Mouse (Mus musculus): ENCODE results near the gene Piwil4. TPM values are rescaled to one million over a fixed set of nuclear protein-coding genes. Genes with fewer than 3 reads are reported as not detected.

Gene Piwil4
- total RNA-seq (2012; rRNA removed) = 0.04 TPM in 1 of 2 replicates, not detected in the other
- not detected in 2 replicates for total RNA-seq (2014; rRNA removed)
- polyA plus RNA-seq (2012; ENCODE audit: insufficient read length, low read depth) = 0.11 TPM in 1 of 2 replicates, not detected in the other

- in situ Hi-C loops (cut with MboI; ENCODE audit: low pct_ligation_motif_present, low pct_unique_long_range_greater_than_20kb, low sequenced_read_pairs) (no loop called here), dilution Hi-C loops (cut with MboI; ENCODE audit: extremely low pct_ligation_motif_present, extremely low pct_unique_long_range_greater_than_20kb, low sequenced_read_pairs) (no loop called here)
- no peaks in the 10 kb centered on the region for H3K27me3 ChIP-seq (replicated peaks)
- H3K4me1 ChIP-seq (ENCODE audit: control insufficient read depth in 1 of 2, insufficient read depth in 2 of 2) = peaks cover 2 to 21% of the 10 kb centered on the region in 2 experiments; a peak in 3 of 4 replicates
- H3K27ac ChIP-seq (ENCODE audit: insufficient read depth, low read depth) = no peak within 1 kb of the TSS
- DNase-seq (ENCODE audit: extremely low read depth) = no peak
- no peaks in the 10 kb centered on the region for H3K9me3 ChIP-seq (replicated peaks; ENCODE audit: low read length)
- H3K9ac ChIP-seq (ENCODE audit: insufficient read depth, low read depth) = no peak within 1 kb of the TSS
- no peak for TF ChIP-seq POLR2AphosphoS2 (IDR thresholded peaks at IDR 0.05; ENCODE audit: low read depth, low read length)
- TF ChIP-seq RAD21 (IDR thresholded peaks at IDR 0.05; ENCODE audit: low read depth, low read length) = no peak
- no peak for TF ChIP-seq ZC3H11A (IDR thresholded peaks at IDR 0.05; ENCODE audit: low read depth, low read length)
- no peak for TF ChIP-seq KAT2A (IDR thresholded peaks at IDR 0.05; ENCODE audit: insufficient replicate concordance, low read length)
- no peak for TF ChIP-seq USF1 (IDR thresholded peaks at IDR 0.05; ENCODE audit: low read depth, low read length)
- no peak for TF ChIP-seq MAFK (IDR thresholded peaks at IDR 0.05; ENCODE audit: insufficient replicate concordance, low read length)
- no peak for TF ChIP-seq ZNF384 (IDR thresholded peaks at IDR 0.05; ENCODE audit: low read depth, low read length)
- no peak for TF ChIP-seq UBTF (IDR thresholded peaks at IDR 0.05; ENCODE audit: low read depth, low read length)
- no peak for TF ChIP-seq JUN (IDR thresholded peaks at IDR 0.05; ENCODE audit: insufficient read depth, low read depth, low read length)
- no peaks in the 10 kb centered on the region for H3K79me2 ChIP-seq (replicated peaks; ENCODE audit: control insufficient read depth, extremely low read depth, insufficient read depth, poor library complexity, severe bottlenecking)
- no peaks in the 10 kb centered on the region for H3K36me3 ChIP-seq (replicated peaks in 1 of 2; ENCODE audit: control insufficient read depth in 1 of 2, insufficient read depth in 1 of 2, low read length in 1 of 2)
- no peak within 1 kb of the TSS for H3K4me3 ChIP-seq (replicated peaks in 1 of 3; ENCODE audit: low read depth in 2 of 3, low read length in 2 of 3, poor library complexity in 1 of 3)
- H3K4me2 ChIP-seq (ENCODE audit: insufficient read depth, low read depth, poor library complexity, severe bottlenecking) = no peak within 1 kb of the TSS
These were observed at the start of gene Piwil4 for GRCm38 (mm10) chr9:14740151-14740924. Piwil4 (minus strand) TSS chr9:14740733.

GRCm38 (mm10) chr9:14787356-14787755 lies 46.8 kb upstream of the Piwil4 start:
- dilution Hi-C loops (cut with MboI; ENCODE audit: extremely low pct_ligation_motif_present, extremely low pct_unique_long_range_greater_than_20kb, low sequenced_read_pairs) (no loop called here), in situ Hi-C loops (cut with MboI; ENCODE audit: low pct_ligation_motif_present, low pct_unique_long_range_greater_than_20kb, low sequenced_read_pairs) (no loop called here)
- TF ChIP-seq MAX (IDR thresholded peaks at IDR 0.05; ENCODE audit: low read length) = no peak
- TF ChIP-seq USF2 (conservative IDR thresholded peaks at IDR 0.05; ENCODE audit: low read depth, low read length) = no peak
- TF ChIP-seq KAT2A (IDR thresholded peaks at IDR 0.05; ENCODE audit: insufficient replicate concordance, low read length) = no peak
- TF ChIP-seq RCOR1 (conservative IDR thresholded peaks at IDR 0.05; ENCODE audit: low read depth, low read length) = no peak
- no peak for TF ChIP-seq HCFC1 (IDR thresholded peaks at IDR 0.05; ENCODE audit: low read depth, low read length)
- TF ChIP-seq ELF1 (IDR thresholded peaks at IDR 0.05; ENCODE audit: low read depth, low read length) = no peak
- TF ChIP-seq CHD2 (IDR thresholded peaks at IDR 0.05; ENCODE audit: low read length) = no peak
- TF ChIP-seq JUN (IDR thresholded peaks at IDR 0.05; ENCODE audit: insufficient read depth, low read depth, low read length) = no peak
- TF ChIP-seq MEF2A (IDR thresholded peaks at IDR 0.05; ENCODE audit: borderline replicate concordance, low read depth, low read length) = no peak
- TF ChIP-seq USF1 (IDR thresholded peaks at IDR 0.05; ENCODE audit: low read depth, low read length) = no peak
- no peak for TF ChIP-seq ETS1 (conservative IDR thresholded peaks at IDR 0.05; ENCODE audit: low read depth, low read length)
- TF ChIP-seq IRF4 (IDR thresholded peaks at IDR 0.05; ENCODE audit: low read depth, low read length) = no peak
- TF ChIP-seq TBP (conservative IDR thresholded peaks at IDR 0.05; ENCODE audit: low read depth, low read length) = no peak
- no peak for TF ChIP-seq RAD21 (IDR thresholded peaks at IDR 0.05; ENCODE audit: low read depth, low read length)
- no peak for TF ChIP-seq E2F4 (IDR thresholded peaks at IDR 0.05; ENCODE audit: insufficient replicate concordance, low read depth, low read length)
- TF ChIP-seq PAX5 (IDR thresholded peaks at IDR 0.05; ENCODE audit: low read length) = no peak
- TF ChIP-seq ZC3H11A (IDR thresholded peaks at IDR 0.05; ENCODE audit: low read depth, low read length) = no peak
- TF ChIP-seq ZMIZ1 (IDR thresholded peaks at IDR 0.05; ENCODE audit: low read depth, low read length) = no peak
- TF ChIP-seq ZNF384 (IDR thresholded peaks at IDR 0.05; ENCODE audit: low read depth, low read length) = no peak
- TF ChIP-seq MYC (IDR thresholded peaks at IDR 0.05; ENCODE audit: low read depth, low read length) = no peak
- DNase-seq (ENCODE audit: extremely low read depth) = no peak
- Histone ChIP-seq H3K4me1 (ENCODE audit: control insufficient read depth in 1 of 2, insufficient read depth in 2 of 2) (peaks cover 0 to 36% of the 10 kb centered on the region in 2 experiments; a peak in 2 of 4 replicates), H3K4me2 (ENCODE audit: insufficient read depth, low read depth, poor library complexity, severe bottlenecking) (no peak overlapping the region), H3K36me3 (replicated peaks in 1 of 2; ENCODE audit: control insufficient read depth in 1 of 2, insufficient read depth in 1 of 2, low read length in 1 of 2) (peaks cover 29 to 60% of the 10 kb centered on the region in 2 experiments), H3K27me3 (replicated peaks) (no peaks in the 10 kb centered on the region), H3K79me2 (replicated peaks; ENCODE audit: control insufficient read depth, extremely low read depth, insufficient read depth, poor library complexity, severe bottlenecking) (peaks cover 17% of the 10 kb centered on the region), H3K9me3 (replicated peaks; ENCODE audit: low read length) (no peaks in the 10 kb centered on the region), H3K27ac (ENCODE audit: insufficient read depth, low read depth) (no peak overlapping the region), H3K9ac (ENCODE audit: insufficient read depth, low read depth) (no peak overlapping the region), H3K4me3 (replicated peaks in 1 of 3; ENCODE audit: low read depth in 2 of 3, low read length in 2 of 3, poor library complexity in 1 of 3) (no peak overlapping the region)
